Mouse (Mus musculus) G1E (cell line): ENCODE measurements around the gene Cpsf7. TPM values are rescaled to one million over a fixed set of nuclear protein-coding genes. Genes with fewer than 3 reads are reported as not detected.

ENCODE experiments used
- ATAC-seq: 2 replicates; pipeline ENCODE4 v1.8.0; 2016; ENCODE audit warnings: mild to moderate bottlenecking; ENCODE audit not compliant: insufficient number of reproducible peaks, poor library complexity, low FRiP score, severe bottlenecking; ENCODE audit errors: extremely low read depth
- DNase-seq: peaks from one replicate; pipeline ENCODE4 v3.0.0; 2012; ENCODE audit warnings: low spot score
- H3K27me3 ChIP-seq: 2 replicates; pipeline ENCODE4 v1.6.1; 2012; ENCODE audit warnings: mild to moderate bottlenecking, low read length, inconsistent platforms; ENCODE audit not compliant: insufficient read depth
- H3K36me3 ChIP-seq: replicated peaks from 2 replicates; pipeline ENCODE3; 2012; ENCODE audit warnings: mild to moderate bottlenecking, inconsistent platforms
- H3K4me1 ChIP-seq: 2 replicates; pipeline ENCODE4 v1.6.1; 2012; ENCODE audit warnings: low read depth, low read length, inconsistent platforms, mixed read lengths; ENCODE audit not compliant: insufficient read depth
- H3K4me3 ChIP-seq: 2 replicates; pipeline ENCODE4 v1.5.1; 2012; ENCODE audit warnings: low read depth, mild to moderate bottlenecking, inconsistent platforms, low read length, moderate library complexity, mixed read lengths
- H3K9me3 ChIP-seq: replicated peaks from 2 replicates; pipeline ENCODE4 v1.6.1; 2012; ENCODE audit warnings: inconsistent platforms
- CTCF ChIP-seq: IDR thresholded peaks from 2 replicates; pipeline ENCODE4 v1.5.1; 2012; ENCODE audit warnings: low read depth, low read length, inconsistent platforms, mixed read lengths
- GATA1 ChIP-seq: IDR thresholded peaks from 2 replicates; pipeline ENCODE4 v1.6.1; 2012; ENCODE audit warnings: borderline replicate concordance, low read length, inconsistent platforms, mixed read lengths
- GATA2 ChIP-seq: IDR thresholded peaks from 2 replicates; pipeline ENCODE4 v1.6.1; 2012; ENCODE audit warnings: low read depth, low read length, inconsistent platforms, borderline replicate concordance
- POLR2AphosphoS5 ChIP-seq: IDR thresholded peaks from 2 replicates; pipeline ENCODE4 v1.6.1; 2012; ENCODE audit warnings: low read depth, low read length, inconsistent platforms; ENCODE audit not compliant: insufficient replicate concordance
- TAL1 ChIP-seq: conservative IDR thresholded peaks from 2 replicates; pipeline ENCODE4 v1.6.1; 2012; ENCODE audit warnings: low read depth, low read length, inconsistent platforms, mixed read lengths
- polyA plus RNA-seq: library from polyadenylated mRNA; stranded (reverse); fragments of >175 nt; gene quantifications from 2 replicates; pipeline ENCODE4 v1.2.3, GENCODE M21; 2012
- total RNA-seq, 2 experiments: library from RNA; stranded (forward) in 1 of 2; stranded (reverse) in 1 of 2; fragments of 200-1000 nt in 1 of 2; fragments of >200 nt in 1 of 2; fragmentation: Nextera tagmentation in 1 of 2; gene quantifications; 2 replicates each; pipeline ENCODE4 v1.2.3; 2014 to 2017

Gene Cpsf7
- total and polyA plus RNA-seq, 3 experiments: 48.5 to 119 (median 69.0) TPM

GRCm38 (mm10) chr19:10565217-10565616, 40.2 kb downstream of the Cpsf7 start:
- ATAC-seq (no peak), DNase-seq (no peak)
- no peak for TF ChIP-seq GATA1
- Histone ChIP-seq H3K9me3 (no peaks in the 10 kb centered on the region), H3K27me3 (peaks cover 13% of the 10 kb centered on the region), H3K4me3 (no peak overlapping the region), H3K36me3 (peaks cover 17% of the 10 kb centered on the region), H3K4me1 (peaks cover 2% of the 10 kb centered on the region; the same call in 1 of the 2 replicates)

- no peak for TF ChIP-seq TAL1
- TF ChIP-seq GATA1: no peak
- no peak for TF ChIP-seq CTCF
- Histone ChIP-seq H3K9me3 (no peaks in the 10 kb centered on the region), H3K27me3 (peaks cover 9% of the 10 kb centered on the region), H3K4me3 (no peak overlapping the region), H3K36me3 (peaks cover 60% of the 10 kb centered on the region), H3K4me1 (no peaks in the 10 kb centered on the region; the same call in 1 of the 2 replicates)
- no peak for DNase-seq
- ATAC-seq: no peak
These were observed 44.6 kb downstream of the Cpsf7 start for GRCm38 (mm10) chr19:10569627-10570026.

GRCm38 (mm10) chr19:10576690-10577561, 51.9 kb downstream of the Cpsf7 start, which contains the start of the genes Cyb561a3 and Tmem138:
Gene Cyb561a3, plus strand, starts transcription at chr19:10577172.
Gene Tmem138, minus strand, starts transcription at chr19:10577362.
- no peaks in the 10 kb centered on the region for H3K27me3 ChIP-seq
- peaks cover 40% of the 10 kb centered on the region for H3K4me1 ChIP-seq
- TF ChIP-seq POLR2AphosphoS5: no peak
- ATAC-seq (peak; percentile 87), DNase-seq (peak; percentile 81)
- peak within 1 kb of the TSS; percentile 82 for H3K4me3 ChIP-seq
- H3K9me3 ChIP-seq: no peaks in the 10 kb centered on the region
- peaks cover 61% of the 10 kb centered on the region for H3K36me3 ChIP-seq

- no peaks in the 10 kb centered on the region for H3K27me3 ChIP-seq
These were observed 55.0 kb downstream of the Cpsf7 start for GRCm38 (mm10) chr19:10580102-10580501.

GRCm38 (mm10) chr19:10580761-10581160, 55.7 kb downstream of the Cpsf7 start:
- Histone ChIP-seq H3K4me3 (no peak overlapping the region), H3K36me3 (peaks cover 54% of the 10 kb centered on the region), H3K4me1 (peaks cover 33% of the 10 kb centered on the region), H3K9me3 (no peaks in the 10 kb centered on the region), H3K27me3 (no peaks in the 10 kb centered on the region)
- TF ChIP-seq GATA2: no peak
- no peak for TF ChIP-seq CTCF
- no peak for TF ChIP-seq POLR2AphosphoS5
- no peak for TF ChIP-seq TAL1
- TF ChIP-seq GATA1: no peak
- peak; percentile 31 for DNase-seq
- ATAC-seq: no peak

More at GRCm38 (mm10) chr19:10580102-10580501, 55.0 kb downstream of the Cpsf7 start:
- no peak for TF ChIP-seq CTCF
- TF ChIP-seq GATA2: no peak
- no peak for TF ChIP-seq TAL1
- TF ChIP-seq POLR2AphosphoS5: no peak
- no peak for TF ChIP-seq GATA1
- Histone ChIP-seq H3K9me3 (no peaks in the 10 kb centered on the region), H3K36me3 (peaks cover 55% of the 10 kb centered on the region), H3K4me3 (no peak overlapping the region), H3K4me1 (peaks cover 37% of the 10 kb centered on the region)
- DNase-seq (no peak), ATAC-seq (no peak)

GRCm38 (mm10) chr19:10581984-10582383, 56.9 kb downstream of the Cpsf7 start:
- Histone ChIP-seq H3K36me3 (peaks cover 64% of the 10 kb centered on the region), H3K27me3 (no peaks in the 10 kb centered on the region), H3K9me3 (no peaks in the 10 kb centered on the region), H3K4me3 (no peak overlapping the region; the same call in 1 of the 2 replicates), H3K4me1 (peaks cover 32% of the 10 kb centered on the region)
- ATAC-seq: no peak
- DNase-seq: no peak
- TF ChIP-seq TAL1 (no peak), CTCF (no peak), GATA1 (no peak), POLR2AphosphoS5 (no peak), GATA2 (no peak)

GRCm38 (mm10) chr19:10583550-10584146, 58.6 kb downstream of the Cpsf7 start:
- H3K9me3 ChIP-seq: no peaks in the 10 kb centered on the region
- DNase-seq: no peak
- no peak overlapping the region for H3K4me3 ChIP-seq
- ATAC-seq: no peak
- TF ChIP-seq GATA2 (no peak), CTCF (no peak), TAL1 (no peak), POLR2AphosphoS5 (no peak), GATA1 (no peak)
- peaks cover 77% of the 10 kb centered on the region for H3K36me3 ChIP-seq
- H3K27me3 ChIP-seq: no peaks in the 10 kb centered on the region
- H3K4me1 ChIP-seq: peaks cover 21% of the 10 kb centered on the region
